Mouse (Mus musculus) intestine, embryonic 14.5 days (tissue): Measurements from ENCODE around the gene Rabgap1l. TPM values are rescaled to one million over a fixed set of nuclear protein-coding genes. Genes with fewer than 3 reads are reported as not detected.

Source experiments
- ATAC-seq: fragments of 200-750 bp; cut with Nextera tagmentation; replicated peaks from 2 replicates; pipeline ENCODE4 v1.8.0; 2017; ENCODE audit warnings: low read depth, moderate number of reproducible peaks, moderate TSS enrichment, moderate library complexity; ENCODE audit not compliant: low FRiP score, low TSS enrichment
- DNase-seq: peaks from one replicate; pipeline ENCODE4 v3.0.0-alpha.2; 2018; ENCODE audit warnings: low spot score
- H3K27ac ChIP-seq: fragments of 300-500 bp; sonication (generic); 2 replicates; pipeline ENCODE4 v1.5.1; 2014; ENCODE audit warnings: low read depth, mild to moderate bottlenecking, control low read depth
- H3K27me3 ChIP-seq: fragments of 300-500 bp; sonication (generic); replicated peaks from 2 replicates; pipeline ENCODE4 v1.6.1; 2014; ENCODE audit warnings: low read length, control low read depth; ENCODE audit not compliant: control insufficient read depth, insufficient read depth
- H3K36me3 ChIP-seq: fragments of 300-500 bp; sonication (generic); 2 replicates; pipeline ENCODE4 v1.6.1; 2014; ENCODE audit warnings: low read length, control low read depth; ENCODE audit not compliant: control insufficient read depth, insufficient read depth
- H3K4me1 ChIP-seq: fragments of 300-500 bp; sonication (generic); replicated peaks from 2 replicates; pipeline ENCODE4 v1.6.1; 2014; ENCODE audit warnings: low read length, control low read depth, mixed read lengths; ENCODE audit not compliant: control insufficient read depth, insufficient read depth
- H3K4me2 ChIP-seq: fragments of 300-500 bp; sonication (generic); 2 replicates; pipeline ENCODE4 v1.6.1; 2014; ENCODE audit warnings: low read length
- H3K4me3 ChIP-seq: fragments of 300-500 bp; sonication (generic); 2 replicates; pipeline ENCODE4 v1.5.1; 2014; ENCODE audit warnings: low read depth, low read length, control low read depth, mixed read lengths
- H3K9ac ChIP-seq: fragments of 300-500 bp; sonication (generic); 2 replicates; pipeline ENCODE4 v1.6.1; 2014; ENCODE audit warnings: mild to moderate bottlenecking, low read length
- H3K9me3 ChIP-seq: fragments of 300-500 bp; sonication (generic); 2 replicates; pipeline ENCODE4 v1.6.1; 2016; ENCODE audit warnings: low read length, control low read depth; ENCODE audit not compliant: control insufficient read depth
- WGBS: fragments of 180-500 bp; shearing (Covaris S2); extraction: QIAGEN DNeasy Blood & Tissue Kit; methylation state at CpG from one replicate; pipeline ENCODE4 v1.1.7; 2014; 5-methylcytosine and 5-hydroxymethylcytosine counted together
- polyA plus RNA-seq: library from polyadenylated mRNA; unstranded; fragments of >200 nt; fragmentation: Nextera tagmentation; extraction: Ambion mirVana; gene quantifications from 2 replicates; pipeline ENCODE4 v1.2.1, GENCODE M21; 2014

Gene Rabgap1l
- polyA plus RNA-seq, 1 experiment from 2014 or later = 19.9 TPM

- H3K9ac ChIP-seq = no peak overlapping the region
- no peak overlapping the region for H3K27ac ChIP-seq
- 39% methylated on average over 1 of the region's 1 CpGs for WGBS
- H3K4me1 ChIP-seq = no peaks in the 10 kb centered on the region
- DNase-seq (no peak), ATAC-seq (no peak)
- H3K36me3 ChIP-seq = no peaks in the 10 kb centered on the region
- no peaks in the 10 kb centered on the region for H3K27me3 ChIP-seq
- H3K4me3 ChIP-seq = no peak overlapping the region
- no peaks in the 10 kb centered on the region for H3K9me3 ChIP-seq
- H3K4me2 ChIP-seq = no peak overlapping the region
Measured at GRCm38 (mm10) chr1:160409123-160409522, 383.9 kb downstream of the Rabgap1l start.

GRCm38 (mm10) chr1:160408302-160408897 lies 384.6 kb downstream of the Rabgap1l start:
- Histone ChIP-seq H3K4me3 (no peak overlapping the region), H3K27me3 (no peaks in the 10 kb centered on the region), H3K4me1 (no peaks in the 10 kb centered on the region), H3K36me3 (no peaks in the 10 kb centered on the region), H3K9ac (no peak overlapping the region), H3K9me3 (no peaks in the 10 kb centered on the region), H3K4me2 (no peak overlapping the region), H3K27ac (no peak overlapping the region)
- no peak for DNase-seq
- WGBS = 36% methylated on average over 4 of the region's 4 CpGs
- ATAC-seq = no peak

GRCm38 (mm10) chr1:160399428-160399827 lies 393.6 kb downstream of the Rabgap1l start:
- Histone ChIP-seq H3K4me3 (no peak overlapping the region), H3K9ac (no peak overlapping the region), H3K4me1 (no peaks in the 10 kb centered on the region), H3K4me2 (no peak overlapping the region), H3K36me3 (no peaks in the 10 kb centered on the region), H3K27ac (no peak overlapping the region), H3K9me3 (no peaks in the 10 kb centered on the region), H3K27me3 (no peaks in the 10 kb centered on the region)
- ATAC-seq (no peak), DNase-seq (no peak)

GRCm38 (mm10) chr1:160397037-160397436 lies 396.0 kb downstream of the Rabgap1l start:
- H3K27me3 ChIP-seq = no peaks in the 10 kb centered on the region
- H3K4me1 ChIP-seq = no peaks in the 10 kb centered on the region
- no peak for DNase-seq
- no peaks in the 10 kb centered on the region for H3K36me3 ChIP-seq
- ATAC-seq = no peak
- H3K4me3 ChIP-seq = no peak overlapping the region
- H3K9me3 ChIP-seq = no peaks in the 10 kb centered on the region
- no peak overlapping the region for H3K27ac ChIP-seq
- 56% methylated on average over 2 of the region's 2 CpGs for WGBS
- no peak overlapping the region for H3K4me2 ChIP-seq
- no peak overlapping the region for H3K9ac ChIP-seq

GRCm38 (mm10) chr1:160387446-160387845 lies 405.6 kb downstream of the Rabgap1l start:
- Histone ChIP-seq H3K9me3 (no peaks in the 10 kb centered on the region), H3K27me3 (no peaks in the 10 kb centered on the region), H3K4me2 (no peak overlapping the region), H3K27ac (no peak overlapping the region), H3K36me3 (no peaks in the 10 kb centered on the region), H3K4me3 (no peak overlapping the region), H3K4me1 (no peaks in the 10 kb centered on the region), H3K9ac (no peak overlapping the region)
- ATAC-seq (no peak), DNase-seq (no peak)
- 64% methylated on average over 2 of the region's 2 CpGs for WGBS

GRCm38 (mm10) chr1:160378367-160378766 lies 414.6 kb downstream of the Rabgap1l start:
- DNase-seq (no peak), ATAC-seq (no peak)
- Histone ChIP-seq H3K4me2 (no peak overlapping the region), H3K27me3 (no peaks in the 10 kb centered on the region), H3K4me3 (no peak overlapping the region), H3K9ac (no peak overlapping the region), H3K4me1 (no peaks in the 10 kb centered on the region), H3K36me3 (no peaks in the 10 kb centered on the region), H3K9me3 (no peaks in the 10 kb centered on the region), H3K27ac (no peak overlapping the region)
- 94% methylated on average over 1 of the region's 1 CpGs for WGBS

- no peaks in the 10 kb centered on the region for H3K9me3 ChIP-seq
- no peak; the same call in 1 of the 2 replicates for ATAC-seq
- 54% methylated on average over 10 of the region's 10 CpGs for WGBS
- no peak for DNase-seq
- no peak overlapping the region for H3K9ac ChIP-seq
- no peak overlapping the region for H3K4me2 ChIP-seq
- H3K36me3 ChIP-seq = no peaks in the 10 kb centered on the region
- no peaks in the 10 kb centered on the region for H3K4me1 ChIP-seq
- H3K27ac ChIP-seq = no peak overlapping the region
- no peak overlapping the region for H3K4me3 ChIP-seq
- no peaks in the 10 kb centered on the region for H3K27me3 ChIP-seq
Measured at GRCm38 (mm10) chr1:160377337-160378336, 415.4 kb downstream of the Rabgap1l start.

- no peak overlapping the region for H3K4me3 ChIP-seq
- no peak overlapping the region for H3K27ac ChIP-seq
- H3K36me3 ChIP-seq = no peaks in the 10 kb centered on the region
- DNase-seq (no peak), ATAC-seq (no peak)
- no peak overlapping the region for H3K9ac ChIP-seq
- H3K4me2 ChIP-seq = no peak overlapping the region
- no peaks in the 10 kb centered on the region for H3K4me1 ChIP-seq
- H3K9me3 ChIP-seq = no peaks in the 10 kb centered on the region
- H3K27me3 ChIP-seq = no peaks in the 10 kb centered on the region
Measured at GRCm38 (mm10) chr1:160374490-160374889, 418.5 kb downstream of the Rabgap1l start.
